Mouse (Mus musculus) left cerebral cortex, postnatal 4 days (tissue): Measurements from ENCODE around the gene Trp63. TPM values are rescaled to one million over a fixed set of nuclear protein-coding genes. Genes with fewer than 3 reads are reported as not detected.
"Not testable (repeated sequence)": the region's sequence is repeated elsewhere in the genome, so short reads cannot be mapped to it uniquely, and the experiment has no call there.

ENCODE experiments used
- DNase-seq: peaks from one replicate; pipeline ENCODE4 v3.0.0-alpha.2; 2022
- intact Hi-C: fragments of 180-260 bp; cut with DNase I; formaldehyde crosslinking; loops from one replicate; pipeline ENCODE4 v1.15.1; 2025
- total RNA-seq, 2 experiments: library from RNA; stranded (reverse); gene quantifications; 2 replicates each; pipeline ENCODE4 v1.2.3; 2021

Trp63 gene
- under 1 TPM; 0.30 to 0.52 TPM for total RNA-seq

DNA sequence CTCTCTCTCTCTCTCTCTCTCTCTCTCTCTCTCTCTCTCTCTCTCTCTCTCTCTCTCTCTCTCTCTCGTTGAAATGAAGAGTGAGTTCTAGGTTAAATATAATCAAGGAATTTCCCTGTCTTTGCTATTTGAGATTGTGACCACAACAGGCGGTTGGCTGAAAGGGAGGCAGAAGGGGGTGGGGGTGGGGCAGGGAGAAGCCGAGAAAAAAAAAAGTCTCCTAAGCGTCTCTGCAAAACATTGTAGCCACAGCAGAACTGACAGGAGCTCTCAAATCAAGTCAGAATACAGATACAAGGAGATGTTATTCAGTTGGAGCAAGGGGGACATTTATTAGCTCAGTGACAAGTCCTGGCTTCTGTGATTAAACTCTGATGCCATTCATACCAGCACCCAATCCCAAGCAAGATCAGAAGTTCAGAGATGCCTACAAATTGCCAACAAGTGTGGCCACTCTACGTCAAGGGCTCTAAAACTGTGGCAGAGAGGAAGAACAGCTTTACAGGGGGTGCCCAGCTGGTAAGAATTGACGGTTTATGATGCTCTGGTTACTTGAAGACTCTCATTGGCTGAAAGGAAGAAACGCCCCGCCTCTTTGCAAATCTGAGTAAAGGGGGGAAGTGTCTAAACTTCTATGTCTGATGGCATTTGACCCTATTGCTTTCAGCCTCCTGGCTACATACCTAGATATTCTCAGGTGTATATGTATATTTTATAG is at the start of gene Trp63:
Gene Trp63, plus strand, starts transcription at position 233 of the 718 bp plus-strand sequence.
- DNase-seq, result no peak
- intact Hi-C loops, result no loop called here

DNA sequence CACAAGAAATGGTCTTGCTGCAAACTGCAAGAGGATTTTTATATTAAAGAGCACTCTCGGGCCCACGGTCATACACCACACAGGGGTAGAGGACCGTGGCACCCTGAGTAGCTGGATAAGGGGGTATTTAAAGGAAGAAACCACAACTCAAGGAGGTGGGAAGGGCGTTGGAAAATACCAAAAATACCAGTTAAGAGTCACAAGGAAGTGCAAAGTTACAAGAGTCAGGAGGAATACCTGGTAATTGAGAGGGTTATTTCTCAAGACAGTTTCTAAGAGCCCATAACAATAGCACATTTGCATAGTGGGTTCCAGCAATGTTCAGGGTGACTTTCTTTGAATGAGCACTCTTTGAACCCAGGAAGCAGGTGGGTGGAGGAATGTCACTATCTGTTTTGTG is 38.8 kb upstream of the Trp63 start:
- DNase-seq, intact Hi-C loops: not testable (repeated sequence)

- intact Hi-C loops, result no loop called here
- DNase-seq, result no peak
These were observed 22.9 kb upstream of the Trp63 start for GRCm38 (mm10) chr16:25660510-25661235.

GRCm38 (mm10) chr16:25663116-25663515 is 20.4 kb upstream of the Trp63 start:
- DNase-seq, result no peak
- intact Hi-C loops, result no loop called here

- intact Hi-C loops, result no loop called here
- DNase-seq, result no peak
These were observed 9.6 kb upstream of the Trp63 start for GRCm38 (mm10) chr16:25673861-25674440.

GRCm38 (mm10) chr16:25680369-25680768 is 3.2 kb upstream of the Trp63 start:
- DNase-seq, result no peak
- intact Hi-C loops, result no loop called here

DNA sequence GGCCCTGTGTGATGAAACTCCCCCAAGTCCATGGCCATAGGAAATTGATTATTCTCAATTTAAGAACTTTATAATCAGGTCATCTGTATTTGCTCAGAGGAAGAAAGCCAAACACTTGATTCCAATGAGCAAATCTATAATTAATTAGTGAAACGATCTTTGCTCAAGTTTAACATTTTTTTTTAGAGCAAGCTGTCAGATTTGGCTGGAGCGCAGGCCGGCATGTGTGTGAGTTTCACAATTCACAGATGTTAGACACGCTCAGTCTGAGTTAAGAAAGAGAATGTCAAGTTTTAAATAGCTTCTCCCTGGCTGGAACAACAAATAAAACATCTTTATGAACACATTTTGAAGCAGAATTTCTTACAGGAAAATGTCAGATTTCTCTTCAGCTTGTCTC is 1.0 kb upstream of the Trp63 start:
- intact Hi-C loops, result no loop called here
- no peak for DNase-seq

- intact Hi-C loops, result no loop called here
- DNase-seq, result no peak
These were observed 1.0 kb downstream of the Trp63 start for GRCm38 (mm10) chr16:25684572-25684971.

DNA sequence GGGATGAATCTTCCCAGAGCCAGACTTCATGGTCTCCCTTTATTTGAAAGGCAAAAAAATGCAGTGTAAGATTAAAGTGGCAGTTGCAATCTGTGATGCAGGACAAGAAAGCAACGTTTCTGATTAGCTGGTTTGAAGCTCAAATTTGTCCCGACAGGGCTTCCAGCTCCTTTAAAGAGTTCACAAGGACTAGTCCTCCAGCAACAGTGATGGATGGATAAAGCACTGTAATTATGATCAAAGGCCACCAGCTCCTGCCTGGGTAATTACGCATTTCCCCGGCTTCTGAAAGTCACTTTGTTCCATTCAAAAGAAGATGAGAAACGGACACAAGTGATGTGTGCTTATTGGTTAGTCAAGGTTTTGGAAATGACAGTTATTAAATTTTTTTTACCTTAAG is 7.0 kb downstream of the Trp63 start:
- no peak for DNase-seq
- intact Hi-C loops, result no loop called here

DNA sequence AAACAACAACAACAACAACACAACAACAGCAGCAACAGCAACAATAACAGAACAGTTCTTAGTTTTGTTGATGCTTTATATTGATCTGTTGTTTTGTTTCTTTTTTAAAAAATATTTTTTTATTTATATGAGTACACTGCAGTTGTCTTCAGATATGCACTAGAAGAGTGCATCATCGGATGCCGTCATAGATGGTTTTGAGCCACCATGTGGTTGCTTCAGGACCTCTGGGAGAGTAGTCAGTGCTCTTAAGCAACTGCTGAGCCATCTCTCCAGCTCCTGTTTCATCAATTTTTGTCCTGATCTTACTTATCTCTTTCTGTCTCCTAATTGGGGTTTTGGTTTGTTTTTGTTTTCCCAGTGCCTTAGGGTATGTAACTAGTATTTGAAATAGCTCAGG is 17.7 kb downstream of the Trp63 start:
- intact Hi-C loops, result no loop called here
- no peak for DNase-seq

DNA sequence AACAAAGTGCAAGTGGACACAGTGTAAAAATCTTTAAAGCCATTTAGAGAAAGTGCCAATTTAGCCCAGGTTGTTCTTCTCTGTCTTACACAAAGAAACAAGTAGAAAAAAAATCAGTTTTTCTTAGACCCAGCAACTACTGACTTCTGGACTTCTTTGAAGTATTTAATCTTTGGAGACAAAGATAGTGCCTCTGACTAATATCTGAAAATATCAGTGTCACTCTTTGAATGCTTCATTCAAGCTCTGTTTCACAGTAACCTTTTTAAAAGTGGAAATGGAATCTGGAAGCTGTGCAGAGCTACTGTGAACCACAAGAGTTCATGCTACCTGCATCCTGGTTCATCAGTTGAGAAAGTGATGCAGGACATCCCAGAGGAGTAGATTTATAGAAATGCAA is 22.7 kb downstream of the Trp63 start:
- intact Hi-C loops, result no loop called here
- DNase-seq, result no peak

DNA sequence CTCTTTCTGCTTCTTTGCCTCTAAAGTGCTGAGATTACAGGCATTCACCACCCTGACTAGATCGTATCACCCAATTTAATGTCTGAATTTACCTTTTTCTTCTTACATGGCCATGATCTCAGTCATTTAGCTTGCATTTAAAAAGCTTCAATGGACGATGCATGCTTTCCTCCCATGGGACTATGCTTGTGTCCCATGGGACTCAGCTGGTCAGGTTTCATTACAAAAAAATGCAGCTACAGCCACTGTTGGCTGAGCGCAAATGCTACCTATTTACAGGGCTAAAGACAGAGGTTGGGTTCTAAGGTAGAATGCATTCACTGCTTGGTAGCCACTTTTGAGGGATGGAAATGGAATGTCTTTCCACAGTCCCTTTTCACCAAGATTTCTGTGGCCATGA is 32.2 kb downstream of the Trp63 start:
- intact Hi-C loops, result no loop called here
- no peak for DNase-seq

DNA sequence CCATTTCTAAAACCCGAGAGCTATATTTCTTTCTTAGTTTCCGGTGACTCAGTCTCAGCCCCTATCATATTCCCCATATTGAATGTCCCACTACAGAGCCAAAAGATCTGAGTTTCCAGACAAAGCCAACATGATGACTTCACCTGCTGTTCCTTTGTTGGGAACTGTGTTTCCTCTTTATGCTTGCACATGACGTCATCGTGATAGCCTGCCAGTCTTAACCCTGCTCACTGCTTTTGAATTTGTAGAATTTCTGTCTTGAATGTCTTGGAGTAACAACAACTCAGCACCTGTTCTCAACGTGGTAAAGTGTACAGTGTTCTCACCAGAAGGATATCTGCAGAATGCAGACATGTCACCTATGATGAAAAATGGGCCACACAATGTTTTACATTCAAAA is 39.6 kb downstream of the Trp63 start:
- DNase-seq, result no peak
- intact Hi-C loops, result no loop called here

DNA sequence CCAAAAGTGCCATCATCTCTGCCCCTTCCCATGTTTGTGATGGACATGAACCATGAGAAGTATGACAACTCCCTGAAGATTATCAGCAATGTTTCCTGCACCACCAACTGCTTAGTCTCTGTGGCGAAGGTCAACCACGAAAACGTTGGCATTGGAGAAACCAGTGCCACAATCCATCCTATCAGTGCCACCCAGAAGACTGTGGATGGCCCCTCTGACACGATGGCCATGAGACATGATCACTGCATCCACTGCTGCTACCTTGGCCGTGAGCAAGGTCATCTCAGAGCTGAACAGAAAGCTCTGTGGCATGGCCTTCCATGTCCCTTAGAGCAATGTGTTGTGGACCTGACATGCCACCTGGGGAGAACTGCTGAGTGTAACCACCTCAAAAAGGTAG is 43.4 kb downstream of the Trp63 start:
- intact Hi-C loops, result no loop called here
- no peak for DNase-seq

- DNase-seq, result no peak
- intact Hi-C loops, result no loop called here
These were observed 44.5 kb downstream of the Trp63 start for GRCm38 (mm10) chr16:25727957-25728506.

DNA sequence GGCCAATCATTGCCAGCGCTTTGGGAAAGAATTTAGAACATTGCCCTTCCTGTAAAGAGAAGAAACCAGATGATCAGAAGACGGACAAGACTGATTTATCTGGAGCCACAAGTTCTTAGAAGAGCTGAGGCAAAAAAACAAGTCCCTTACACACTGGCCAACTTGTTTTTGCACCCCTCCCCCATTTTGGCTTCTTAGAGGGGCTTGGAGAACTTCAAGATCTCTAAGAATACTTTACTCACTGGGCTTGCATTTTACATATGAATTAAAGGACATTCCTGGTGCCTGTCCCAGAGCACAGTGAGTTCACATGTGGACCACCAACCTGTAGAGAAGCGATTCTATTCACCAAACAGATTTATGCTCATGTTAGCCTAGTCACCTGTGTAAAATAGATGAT is 53.3 kb downstream of the Trp63 start:
- intact Hi-C loops, result no loop called here
- no peak for DNase-seq

DNA sequence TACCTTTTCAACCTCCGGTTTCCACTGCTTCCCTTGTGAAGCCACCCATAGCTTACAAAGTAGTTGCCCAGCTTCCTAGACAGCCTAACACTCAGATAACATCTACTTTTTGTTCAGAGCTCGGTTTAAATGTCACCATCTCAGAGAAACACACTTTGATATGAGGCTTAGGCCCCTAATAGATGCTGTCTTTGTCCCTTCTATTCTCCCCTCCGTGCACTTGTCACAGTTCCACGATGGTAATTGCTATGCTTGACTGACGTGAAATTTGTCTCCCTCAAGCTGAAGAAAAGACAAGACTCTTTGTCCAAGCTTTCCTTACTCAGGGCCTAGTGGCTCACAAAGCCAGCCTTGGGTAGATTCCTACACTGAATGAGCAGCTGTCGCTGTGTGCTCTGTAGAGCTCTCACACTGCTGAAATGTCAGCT is 54.1 kb downstream of the Trp63 start:
- DNase-seq, result no peak
- intact Hi-C loops, result no loop called here

DNA sequence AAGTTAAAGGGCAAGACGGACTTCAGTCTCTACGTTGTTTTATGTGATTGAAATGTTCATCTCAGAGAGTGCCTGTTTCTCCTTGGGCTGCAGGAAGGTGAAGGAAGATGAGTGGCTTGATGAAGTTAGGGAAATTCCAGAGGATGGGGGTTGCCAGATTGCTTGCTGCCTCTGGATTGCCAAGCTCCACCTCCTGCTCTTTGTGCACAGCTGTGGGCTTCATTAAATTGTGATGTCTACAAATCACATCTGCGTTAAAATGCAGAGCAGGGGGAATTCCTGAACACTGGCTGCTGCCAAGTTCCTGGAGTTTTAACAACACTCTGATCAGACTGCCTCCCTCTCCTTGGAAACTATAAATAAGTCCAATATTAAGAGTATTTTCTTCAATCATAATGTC is 63.2 kb downstream of the Trp63 start:
- no peak for DNase-seq
- intact Hi-C loops, result no loop called here

- DNase-seq, result no peak
- intact Hi-C loops, result no loop called here
These were observed 68.3 kb downstream of the Trp63 start for GRCm38 (mm10) chr16:25751866-25752265.

- intact Hi-C loops, result no loop called here
- DNase-seq, result no peak
These were observed 74.5 kb downstream of the Trp63 start for GRCm38 (mm10) chr16:25758108-25758507.

- intact Hi-C loops, result no loop called here
- no peak for DNase-seq
These were observed 82.0 kb downstream of the Trp63 start for GRCm38 (mm10) chr16:25765549-25765948.

GRCm38 (mm10) chr16:25774611-25775010 is 91.0 kb downstream of the Trp63 start:
- intact Hi-C loops, result no loop called here
- no peak for DNase-seq
